Mouse (Mus musculus) ovary, postnatal 10 days (tissue): ENCODE measurements around the gene Exosc1.

Source experiments
- DNase-seq: peaks from one replicate; pipeline ENCODE4 v3.0.0; 2022; ENCODE audit warnings: low spot score

The Exosc1 gene

DNA sequence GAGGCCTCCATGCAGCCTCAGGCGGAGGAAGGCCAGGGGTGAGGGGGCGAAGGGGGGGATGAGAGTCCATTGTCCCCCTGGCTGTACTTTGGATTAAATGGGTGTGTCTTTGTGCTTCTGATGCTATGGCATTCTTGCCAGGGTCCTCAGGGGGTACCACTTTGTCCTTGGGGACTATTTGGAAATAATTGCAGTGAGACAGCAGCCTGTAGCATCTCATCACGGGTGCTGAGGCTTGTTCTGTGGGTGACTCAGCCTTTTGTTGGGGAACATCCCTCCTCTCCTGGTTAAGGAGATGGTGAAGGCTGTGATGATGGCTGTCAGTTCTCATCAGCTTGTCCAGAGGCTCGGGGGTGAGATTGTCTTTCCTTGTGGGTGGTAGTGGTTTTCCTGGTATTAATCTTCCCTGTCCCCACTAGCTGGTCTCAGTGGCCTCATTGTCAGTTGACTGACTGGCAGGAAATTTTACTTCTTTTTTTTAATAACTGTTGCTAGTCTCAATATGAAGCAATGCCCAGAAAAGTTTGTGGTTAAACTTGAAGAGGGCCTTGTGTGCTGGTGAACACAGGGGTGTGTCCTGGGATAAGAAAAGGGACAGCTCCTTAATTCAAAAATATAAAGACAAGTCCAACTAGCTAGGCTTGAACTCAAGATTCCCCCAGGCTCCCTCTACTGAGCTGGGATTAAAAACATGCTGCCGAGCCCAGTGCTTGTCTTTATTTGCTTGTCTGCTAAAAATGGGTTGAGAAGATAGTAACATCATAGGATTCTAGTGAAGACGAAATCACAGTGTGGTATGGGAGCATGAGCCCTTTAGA is 19.2 kb downstream of the Exosc1 start:
- no peak for DNase-seq

DNA sequence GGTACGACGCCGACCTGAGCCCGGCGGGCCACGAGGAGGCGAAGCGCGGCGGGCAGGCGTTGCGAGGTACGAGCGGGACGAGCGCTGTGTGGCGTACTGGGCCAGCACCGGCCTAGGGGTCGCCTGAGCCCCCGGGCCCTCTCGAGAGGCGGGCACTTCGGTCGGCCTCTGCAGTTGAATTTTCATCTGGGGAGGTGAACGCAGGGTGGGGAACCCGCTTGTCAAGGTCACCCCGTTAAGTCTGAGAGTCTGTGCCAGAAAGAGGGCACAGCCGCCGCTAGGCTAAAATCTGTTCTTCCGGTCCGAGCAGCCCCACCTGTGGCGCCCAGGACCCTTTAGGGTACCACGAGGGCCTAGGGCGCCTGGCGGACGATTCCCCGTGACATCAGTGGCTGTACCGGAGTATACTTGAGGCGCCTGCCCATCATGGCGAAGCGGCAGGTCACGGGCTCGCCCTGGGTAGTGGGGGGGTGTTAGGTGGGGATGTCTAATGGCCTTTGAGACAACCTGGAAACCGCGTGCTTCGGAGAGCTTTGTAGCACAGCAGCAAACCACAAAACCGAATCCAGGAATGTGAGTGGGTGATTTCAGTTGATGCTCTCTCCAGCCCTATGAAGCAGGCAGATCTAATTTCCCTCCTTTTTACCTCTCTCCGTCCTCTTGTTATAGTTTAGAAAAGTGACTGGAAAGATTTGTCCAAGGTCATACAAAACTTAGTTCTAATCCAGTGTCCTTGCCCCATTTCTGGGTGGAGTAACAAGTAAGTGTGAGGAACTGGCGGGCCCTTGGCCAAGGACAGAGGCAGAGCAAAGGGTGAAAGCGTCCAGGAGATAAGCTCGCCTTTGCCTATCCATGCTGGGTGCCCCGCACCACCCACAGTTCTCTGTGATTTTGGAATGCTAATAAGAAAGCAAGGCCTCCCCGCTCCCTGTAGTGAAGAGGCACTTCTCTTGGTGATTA is 20.8 kb downstream of the Exosc1 start:
- no peak for DNase-seq

DNA sequence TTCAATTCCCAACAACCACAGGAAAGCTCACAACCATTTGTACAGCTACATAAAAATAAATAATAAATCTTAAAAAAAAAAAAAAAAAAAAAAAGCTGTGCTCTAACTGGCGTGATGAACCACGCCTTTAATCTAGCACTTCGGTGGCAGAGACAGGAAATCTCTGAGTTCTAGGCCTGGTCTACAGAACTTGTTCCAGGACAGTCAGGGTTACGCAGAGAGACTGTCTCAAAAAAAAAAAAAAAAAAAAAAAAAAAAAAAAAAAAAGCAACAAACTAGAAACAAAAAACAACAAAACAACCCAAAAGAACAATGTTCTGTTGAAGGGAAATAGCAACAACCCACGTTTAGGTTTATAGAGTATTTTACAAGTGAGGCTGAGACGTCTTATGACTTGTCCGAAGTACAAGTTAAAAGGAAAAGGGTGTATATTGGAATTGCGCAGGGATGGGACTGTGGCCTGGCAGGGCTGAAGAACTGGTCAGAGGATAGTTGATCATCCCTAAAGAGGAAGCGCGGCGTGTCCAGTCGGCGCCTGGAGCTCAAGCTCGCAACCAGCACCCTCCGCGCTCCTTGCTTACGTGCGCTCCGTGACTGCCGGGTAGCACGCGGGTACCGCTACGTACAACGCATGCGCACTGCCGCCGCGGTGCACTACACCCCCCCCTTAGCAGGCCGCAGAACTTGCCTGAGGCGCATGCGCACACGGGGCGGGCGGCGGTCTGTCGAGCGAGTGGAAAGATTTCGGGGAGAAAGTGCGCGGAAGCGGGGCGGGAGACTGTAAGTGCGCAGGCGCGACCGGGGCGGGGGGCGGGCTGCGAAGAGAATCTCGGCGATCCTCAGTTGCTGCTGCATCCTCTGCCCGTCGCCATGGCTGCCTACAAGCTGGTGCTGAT is 21.8 kb downstream of the Exosc1 start, which contains the start of gene Pgam1:
Gene Pgam1 (plus strand): TSS at position 746 of the 896 bp plus-strand sequence.
- peak; percentile 85 for DNase-seq

DNA sequence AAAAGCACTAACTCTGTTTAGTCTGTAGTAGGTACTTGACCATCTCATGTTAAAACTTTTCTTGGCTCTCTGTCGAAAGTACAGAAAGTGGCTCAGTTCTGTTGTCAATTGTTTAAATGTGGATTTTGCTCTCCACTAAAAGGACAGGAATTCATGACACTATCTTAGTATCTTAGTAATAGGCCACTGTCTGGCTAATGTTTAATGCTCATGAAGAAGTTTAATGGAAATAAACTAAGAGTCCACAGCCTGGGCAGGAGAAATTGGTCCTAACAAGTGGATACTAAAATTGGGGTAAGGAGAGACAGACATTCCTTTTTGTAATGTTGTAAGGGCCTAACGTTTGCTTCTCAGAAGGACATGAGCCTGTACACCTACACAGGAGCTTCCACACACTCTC is 22.8 kb downstream of the Exosc1 start:
- DNase-seq, result no peak

DNA sequence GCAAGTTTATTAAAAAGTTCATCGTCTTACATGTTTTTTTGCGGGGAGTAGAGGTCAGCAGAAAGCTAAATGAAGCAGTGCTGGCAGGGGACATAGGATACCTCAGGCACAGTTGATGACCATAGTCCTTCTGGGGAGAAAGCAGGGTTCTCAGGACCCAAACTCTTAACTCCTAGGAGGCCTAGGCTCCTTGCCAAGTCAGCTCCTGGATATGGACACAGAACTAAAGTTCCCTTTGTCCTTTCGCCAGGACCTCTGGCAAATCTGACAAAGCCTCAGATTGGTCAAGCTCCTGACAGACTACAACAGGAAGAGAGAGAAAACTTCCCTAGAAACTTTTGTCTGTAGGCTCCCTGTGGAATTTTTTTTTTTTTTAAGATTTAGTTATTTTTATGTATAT is 24.5 kb downstream of the Exosc1 start:
- no peak for DNase-seq

DNA sequence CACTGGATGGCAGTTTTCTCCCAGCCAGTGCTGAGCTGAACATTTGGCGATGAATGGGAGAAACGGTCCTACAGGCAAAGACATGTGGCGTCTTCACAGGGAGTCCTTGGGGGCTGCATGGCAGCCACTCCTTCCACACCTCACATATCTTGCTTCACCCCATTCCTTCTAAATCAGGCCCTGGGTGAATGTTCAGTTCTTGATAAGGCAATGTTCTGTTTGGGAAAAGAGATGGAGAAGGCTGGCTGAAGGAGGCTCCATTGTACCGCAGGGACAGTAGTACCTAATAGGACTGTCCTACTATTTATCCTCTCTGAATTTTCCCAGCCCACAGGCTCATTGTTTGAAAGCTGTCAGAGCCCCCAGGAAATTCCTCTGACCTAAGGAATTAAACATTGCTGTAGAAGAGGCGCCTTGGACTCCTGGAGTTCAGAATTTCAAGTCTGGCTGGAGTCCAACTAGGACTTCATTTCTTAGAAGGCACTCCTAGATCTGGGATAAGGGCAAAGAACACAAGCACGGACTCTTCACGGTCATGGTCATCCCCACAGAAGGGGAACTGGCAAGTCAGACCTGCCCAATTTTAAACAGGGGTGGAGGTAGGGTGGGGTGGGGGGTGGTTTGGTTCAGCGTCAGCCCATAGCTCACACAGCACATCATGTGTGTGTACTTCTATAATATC is 26.0 kb downstream of the Exosc1 start:
- DNase-seq, result no peak

DNA sequence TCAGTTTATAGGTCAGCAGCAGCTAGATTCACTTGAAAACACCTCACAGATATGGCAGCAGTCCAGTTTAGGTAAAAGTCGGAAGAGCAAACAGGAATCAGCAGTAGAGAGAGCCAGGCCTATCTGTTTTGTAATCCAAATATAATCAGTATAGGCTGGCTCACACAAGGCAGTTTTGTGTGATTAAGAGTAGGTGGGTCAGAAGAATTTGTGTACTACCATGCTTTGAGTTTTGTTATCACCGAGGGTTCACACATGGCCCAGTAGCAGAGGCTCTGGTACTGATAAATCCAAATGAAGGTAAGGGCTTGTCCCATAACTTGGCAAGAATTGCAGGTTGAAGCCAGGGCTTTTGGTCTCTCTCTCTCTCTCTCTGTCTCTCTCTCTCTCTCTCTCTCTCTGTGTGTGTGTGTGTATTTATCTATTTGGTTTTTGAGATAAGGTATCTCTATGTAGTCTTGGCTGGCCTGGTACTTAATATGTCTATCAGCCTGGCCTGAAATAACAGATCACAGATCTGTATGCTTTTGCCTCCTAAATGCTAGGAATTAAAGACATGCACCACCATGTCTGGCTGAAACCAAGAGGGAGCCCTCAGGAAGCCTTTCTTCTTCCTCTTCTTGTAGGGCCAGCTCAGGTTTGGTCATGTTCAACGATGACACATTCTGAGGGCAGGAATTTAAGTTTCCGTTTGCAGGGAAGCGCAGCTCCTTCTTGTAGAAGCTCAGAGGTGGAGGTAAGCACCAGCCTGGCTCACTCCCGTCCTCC is 26.7 kb downstream of the Exosc1 start:
- DNase-seq, result no peak

DNA sequence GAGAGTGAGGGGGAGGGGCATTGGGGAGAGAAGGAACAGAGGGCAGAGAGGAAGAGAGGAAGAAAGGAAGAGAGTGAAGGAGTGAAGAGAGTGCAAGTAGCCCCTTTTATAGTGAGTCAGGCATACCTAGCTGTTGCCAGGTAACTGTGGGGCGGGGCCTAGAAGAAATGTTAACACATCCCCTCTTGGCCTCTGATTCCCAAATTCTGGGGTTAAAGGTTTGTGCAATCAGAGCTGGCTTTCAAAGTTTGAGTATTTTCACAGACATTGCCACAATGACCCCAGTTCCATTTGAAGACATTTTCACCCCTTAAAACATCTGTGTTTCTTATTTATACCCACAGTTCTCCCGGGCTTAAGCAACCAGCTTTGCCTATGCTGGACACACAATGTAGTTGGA is 28.0 kb downstream of the Exosc1 start:
- DNase-seq, result no peak

DNA sequence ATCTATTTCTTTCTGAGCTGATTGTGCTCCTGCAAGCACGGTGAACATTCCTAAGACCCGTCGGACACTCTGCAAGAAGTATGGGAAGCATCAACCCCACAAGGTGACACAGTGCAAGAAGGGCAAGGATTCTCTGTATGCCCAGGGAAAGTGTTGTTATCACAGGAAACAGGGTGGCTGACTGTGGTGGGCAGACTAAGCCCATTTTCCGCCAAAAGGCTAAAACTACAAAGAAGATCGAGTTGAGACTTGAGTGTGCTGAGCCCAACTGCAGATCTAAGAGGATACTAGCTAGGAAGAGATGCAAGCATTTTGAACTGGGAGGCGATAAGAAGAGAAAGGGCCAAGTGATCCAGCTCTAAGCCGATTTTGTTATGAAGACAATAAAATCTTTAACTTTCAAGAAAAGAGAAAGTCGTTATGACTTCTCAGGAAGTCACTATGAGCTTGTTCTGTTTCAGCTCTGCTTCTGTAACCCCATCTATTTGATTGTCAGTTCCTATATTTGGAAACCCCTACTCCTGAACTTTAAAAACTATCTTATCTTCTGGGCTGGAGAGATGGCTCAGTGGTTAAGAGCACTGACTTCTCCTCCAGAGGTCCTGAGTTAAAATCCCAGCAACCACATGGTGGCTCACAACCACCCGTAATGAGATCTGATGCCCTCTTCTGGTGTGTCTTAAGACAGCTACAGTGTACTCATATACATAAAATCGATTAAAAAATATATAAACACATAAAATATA is 30.2 kb downstream of the Exosc1 start:
- DNase-seq, result no peak

DNA sequence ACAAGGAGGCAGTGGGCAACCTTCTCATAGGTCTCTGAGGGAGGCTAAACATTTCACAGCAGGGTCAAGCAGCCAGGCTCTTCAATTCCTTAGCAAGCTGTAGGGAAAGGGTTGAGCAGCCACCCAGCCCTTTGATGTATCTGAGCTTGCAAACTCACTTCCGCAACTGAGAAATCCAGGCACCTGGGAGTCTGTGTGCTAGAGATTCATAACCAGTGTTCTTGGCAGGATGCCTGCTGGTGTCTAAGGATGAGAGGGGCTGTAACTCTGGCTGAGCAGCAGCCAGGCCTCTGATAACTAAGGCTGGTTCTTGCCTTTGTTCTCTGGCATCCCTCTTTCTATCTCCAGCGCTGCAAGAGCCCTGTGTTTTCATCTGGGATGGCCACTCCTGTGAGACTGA is 31.5 kb downstream of the Exosc1 start:
- DNase-seq, result no peak

DNA sequence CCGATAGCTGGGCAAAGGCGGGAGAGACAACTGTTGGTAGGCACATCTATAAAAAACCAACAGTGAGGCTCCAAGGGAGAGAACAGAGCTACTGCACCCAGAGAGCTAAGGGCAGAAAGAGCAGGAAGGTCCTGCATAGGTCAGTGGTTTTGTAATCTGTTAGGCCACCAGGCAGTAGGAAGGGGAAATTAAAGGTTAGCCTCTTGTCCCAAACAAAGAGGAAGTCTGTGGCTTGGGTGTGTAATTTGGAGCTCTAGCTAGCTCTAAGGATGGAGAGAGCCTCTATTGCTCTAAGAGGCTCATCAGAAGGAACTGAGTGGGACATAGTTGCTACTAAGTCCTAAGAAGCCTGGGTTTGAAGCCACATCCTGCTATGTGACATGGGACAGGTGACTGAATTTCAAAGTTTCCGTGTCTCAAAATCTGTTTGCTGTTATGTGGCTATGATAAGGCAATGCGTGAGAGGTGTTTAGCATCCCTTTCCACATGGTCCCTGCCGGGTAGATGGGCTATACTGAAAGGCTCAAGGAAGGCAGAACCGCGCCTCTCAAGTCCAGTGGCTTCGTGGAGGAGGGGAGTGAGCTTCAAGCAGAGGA is 32.6 kb downstream of the Exosc1 start:
- DNase-seq, result no peak

DNA sequence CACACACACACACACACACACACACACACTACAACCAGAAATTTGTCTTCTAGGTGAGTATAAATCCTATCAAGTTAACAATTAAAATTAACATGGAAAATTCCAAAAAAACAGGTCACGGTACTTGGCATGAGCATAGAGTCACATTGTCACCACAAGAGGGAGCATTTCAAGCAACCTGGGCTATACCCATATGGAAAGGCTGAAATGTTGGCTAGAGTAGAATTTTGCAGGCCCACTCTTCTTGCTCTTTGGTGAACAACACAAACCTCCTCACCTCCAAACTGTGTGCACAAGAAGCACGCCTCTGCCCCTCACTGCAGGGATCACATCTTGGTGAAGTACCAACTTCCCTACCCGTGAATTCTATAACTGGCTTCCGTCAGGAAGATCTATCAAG is 34.4 kb downstream of the Exosc1 start:
- DNase-seq, result no peak

DNA sequence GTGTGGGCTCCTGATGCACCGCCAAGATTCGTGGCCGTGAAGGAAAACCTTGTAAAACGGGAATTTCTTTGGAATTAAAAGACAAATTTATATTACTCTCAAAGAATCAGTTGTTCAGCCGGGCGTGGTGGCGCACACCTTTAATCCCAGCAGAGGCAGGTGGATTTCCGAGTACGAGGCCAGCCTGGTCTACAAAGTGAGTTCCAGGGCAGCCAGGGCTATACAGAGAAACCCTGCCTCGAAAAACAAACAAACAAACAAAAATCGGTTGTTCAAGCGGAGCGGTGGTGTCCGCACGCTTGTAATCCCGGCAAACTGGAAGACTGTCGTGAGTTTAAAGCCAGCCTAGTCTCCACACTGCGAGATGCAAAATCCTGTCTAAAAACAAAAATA is 36.9 kb downstream of the Exosc1 start:
- DNase-seq, result no peak

DNA sequence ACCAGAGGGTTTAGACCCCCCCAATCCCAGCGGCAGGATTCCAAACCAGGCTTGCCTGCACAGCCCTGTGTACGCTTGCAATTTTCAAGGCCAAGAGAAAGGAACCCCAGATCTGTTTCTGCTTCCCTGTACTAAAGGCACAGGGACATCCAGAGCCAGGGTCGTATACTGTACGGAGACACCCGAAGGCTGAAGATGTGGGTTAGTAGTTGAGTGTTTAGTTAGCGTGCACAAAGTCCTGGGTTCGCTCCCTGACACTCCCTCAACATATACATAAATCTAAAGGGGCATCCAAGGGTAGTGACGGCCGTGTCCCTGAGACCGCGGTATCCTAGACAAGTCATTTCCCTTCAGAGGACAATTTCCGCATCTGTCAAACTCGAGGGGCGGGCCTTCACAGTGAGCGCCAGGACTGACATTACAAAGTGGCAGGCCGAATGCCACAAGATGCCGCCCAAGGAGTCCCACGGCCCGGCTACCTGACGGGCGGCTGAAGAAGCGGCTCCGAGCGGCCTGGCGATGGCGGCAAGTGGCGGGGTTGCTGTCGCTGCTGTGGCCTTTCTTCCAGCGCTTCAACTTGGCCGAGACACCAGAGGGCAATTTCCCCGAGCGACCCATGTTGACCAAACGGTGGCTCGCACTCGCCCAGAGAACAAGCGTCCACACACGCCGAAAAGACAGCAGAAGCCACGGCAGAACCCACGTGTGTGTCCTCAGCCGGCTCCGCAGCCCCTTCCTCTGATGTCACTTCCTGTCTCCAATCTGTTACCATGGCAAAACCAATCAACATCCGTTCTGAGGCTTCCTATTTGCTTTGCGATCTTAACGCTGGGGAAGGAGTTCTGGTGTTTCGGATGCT is 37.5 kb downstream of the Exosc1 start, which contains the start of gene Rrp12:
Gene Rrp12 (minus strand): TSS at position 714 of the 859 bp plus-strand sequence.
- DNase-seq, result peak; percentile 22

DNA sequence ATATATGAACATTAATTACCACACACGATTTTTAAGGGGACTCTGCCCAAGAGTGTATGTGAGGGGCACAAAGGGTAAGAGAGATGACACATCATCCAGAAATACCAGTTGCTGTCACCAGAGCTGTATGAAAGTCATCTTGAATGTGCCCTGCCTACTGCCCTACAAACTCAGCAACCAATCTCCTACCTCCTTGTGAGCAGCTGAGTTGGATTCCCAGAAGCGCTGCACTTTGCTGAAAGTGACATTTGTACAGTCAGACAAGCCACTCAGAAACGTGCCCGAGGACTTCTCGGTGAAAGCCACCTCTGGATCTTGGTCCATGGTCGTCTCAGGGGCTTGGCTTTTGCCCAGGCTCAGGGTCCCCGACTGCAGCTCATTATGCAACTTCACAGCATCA is 38.3 kb downstream of the Exosc1 start:
- DNase-seq, result no peak

DNA sequence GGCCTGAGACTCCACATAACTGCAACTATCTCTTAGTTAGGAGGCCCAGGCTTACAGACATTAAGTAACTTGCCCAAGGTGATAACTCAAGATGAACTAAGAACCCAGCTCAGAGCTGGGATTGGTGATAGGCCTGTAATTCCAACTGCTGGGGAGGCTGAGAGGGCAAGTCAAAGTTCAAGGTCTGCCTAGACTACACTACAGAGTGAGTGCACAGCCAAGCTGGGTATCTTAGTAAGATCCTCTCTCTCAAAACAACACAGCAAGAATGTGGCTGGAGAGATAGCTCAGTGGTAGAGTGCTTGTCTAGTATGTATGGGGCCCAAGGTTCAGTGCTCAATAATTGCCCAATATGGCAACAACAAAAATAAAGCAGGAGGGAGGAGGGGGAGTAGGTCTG is 45.0 kb downstream of the Exosc1 start:
- no peak for DNase-seq

DNA sequence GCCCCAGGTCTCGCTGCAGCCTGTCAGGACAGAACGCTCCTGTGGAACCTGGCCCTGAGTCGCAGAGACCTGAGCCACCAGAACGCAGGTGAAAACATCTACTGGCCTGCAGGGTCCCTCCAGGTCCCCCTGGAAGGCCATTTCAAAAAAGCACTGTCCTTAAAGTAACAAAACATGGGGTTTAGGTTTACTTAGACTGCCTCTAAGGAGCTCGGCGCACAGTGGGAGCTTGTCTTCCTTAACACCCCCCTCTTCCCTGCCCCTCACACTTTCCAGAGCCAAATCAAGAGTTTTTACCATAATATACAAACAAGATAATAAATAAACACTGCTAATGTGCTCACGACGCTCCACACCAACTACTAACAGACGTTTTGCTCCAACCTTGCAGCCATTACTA is 49.3 kb downstream of the Exosc1 start:
- no peak for DNase-seq

DNA sequence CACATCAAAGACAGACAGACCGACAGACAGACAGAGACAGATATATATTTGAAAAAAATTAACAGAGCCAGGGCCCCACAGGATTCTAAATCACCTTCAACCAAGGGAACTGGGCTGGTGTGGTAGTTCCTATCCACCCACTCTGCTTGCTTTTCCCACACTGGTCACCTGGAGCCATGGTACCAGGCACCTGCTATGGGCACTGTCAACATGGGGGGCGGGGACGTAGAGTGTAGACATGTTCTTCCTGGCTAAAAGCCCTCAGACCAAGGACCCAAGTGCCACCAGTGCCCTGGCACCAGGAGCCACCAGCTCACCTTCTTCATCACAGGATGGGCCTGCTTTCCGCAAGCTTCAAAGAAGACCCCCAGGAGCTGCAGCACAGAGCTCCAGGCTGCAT is 51.4 kb downstream of the Exosc1 start:
- no peak for DNase-seq
